Mouse (Mus musculus): ENCODE measurements at regions not wholly inside any gene's neighbourhood (a gene's known extent, or its start where the extent isn't known, plus 50 kb on each side); places are given as distances from the start of the nearest gene placed in this dataset.
"Not testable (repeated sequence)": the region's sequence is repeated elsewhere in the genome, so short reads cannot be mapped to it uniquely, and the experiment has no call there.

GRCm38 (mm10) chr17:59179018-59179417 lies 165.8 kb upstream of the Nudt12 start:
- no peak for DNase-seq

- peak; percentile 25 for DNase-seq
These were observed 143.2 kb upstream of the Nudt12 start for GRCm38 (mm10) chr17:59156345-59156744.

- peak; percentile 30 for DNase-seq
These were observed 130.6 kb upstream of the Nudt12 start for GRCm38 (mm10) chr17:59143760-59144157.

GRCm38 (mm10) chr17:59142995-59143759 lies 130.0 kb upstream of the Nudt12 start:
- no peak for DNase-seq

GRCm38 (mm10) chr17:59138791-59139190 lies 125.6 kb upstream of the Nudt12 start:
- peak; percentile 36 for DNase-seq

GRCm38 (mm10) chr17:59099376-59099775 lies 86.2 kb upstream of the Nudt12 start:
- DNase-seq, result no peak

GRCm38 (mm10) chr17:59076846-59077245 lies 63.7 kb upstream of the Nudt12 start:
- not testable (repeated sequence) for DNase-seq

- DNase-seq, result not testable (repeated sequence)
These were observed 63.2 kb upstream of the Nudt12 start for GRCm38 (mm10) chr17:59076361-59076760.
